Mouse (Mus musculus) hindbrain, postnatal 0 days (tissue): ENCODE measurements at regions not wholly inside any gene's neighbourhood (a gene's known extent, or its start where the extent isn't known, plus 50 kb on each side); places are given as distances from the start of the nearest gene placed in this dataset.
A peak's percentile ranks its signal among the peaks of the same experiment; 100 is the strongest.

Experiments used
- ATAC-seq: fragments of 200-750 bp; cut with Nextera tagmentation; 2 replicates; pipeline ENCODE4 v1.8.0; 2017; ENCODE audit warnings: mild to moderate bottlenecking, moderate TSS enrichment, moderate library complexity
- DNase-seq: peaks from one replicate; pipeline ENCODE4 v3.0.0-alpha.2; 2015; ENCODE audit warnings: low spot score
- H3K27ac ChIP-seq: fragments of 300-500 bp; sonication (generic); 2 replicates; pipeline ENCODE4 v1.5.1; 2014; ENCODE audit warnings: mild to moderate bottlenecking
- H3K27me3 ChIP-seq: fragments of 300-500 bp; sonication (generic); 2 replicates; pipeline ENCODE4 v1.6.1; 2014; ENCODE audit warnings: low read length, mixed read lengths; ENCODE audit not compliant: insufficient read depth
- H3K36me3 ChIP-seq: fragments of 300-500 bp; sonication (generic); 2 replicates; pipeline ENCODE4 v1.6.1; 2014; ENCODE audit warnings: low read length, mixed read lengths; ENCODE audit not compliant: insufficient read depth
- H3K4me1 ChIP-seq: fragments of 300-500 bp; sonication (generic); 2 replicates; pipeline ENCODE4 v1.6.1; 2014; ENCODE audit warnings: antibody characterized with exemption, low read length, mixed read lengths; ENCODE audit not compliant: insufficient read depth
- H3K4me2 ChIP-seq: fragments of 300-500 bp; sonication (generic); 2 replicates; pipeline ENCODE4 v1.6.1; 2014; ENCODE audit warnings: low read depth, mild to moderate bottlenecking, low read length, moderate library complexity, mixed read lengths
- H3K4me3 ChIP-seq: fragments of 300-500 bp; sonication (generic); 2 replicates; pipeline ENCODE4 v1.5.1; 2014; ENCODE audit warnings: low read length
- H3K9ac ChIP-seq: fragments of 300-500 bp; sonication (generic); replicated peaks from 2 replicates; pipeline ENCODE4 v1.6.1; 2014; ENCODE audit warnings: mild to moderate bottlenecking, low read length, moderate library complexity, mixed read lengths
- H3K9me3 ChIP-seq: fragments of 300-500 bp; sonication (generic); 2 replicates; pipeline ENCODE4 v1.6.1; 2016; ENCODE audit warnings: low read length, mixed read lengths
- CTCF ChIP-seq: IDR thresholded peaks from 2 replicates; pipeline ENCODE4 v1.5.1; 2016; ENCODE audit warnings: antibody characterized with exemption, control low read depth, low read depth
- WGBS: fragments of 180-500 bp; shearing (Covaris S2); extraction: QIAGEN DNeasy Blood & Tissue Kit; methylation state at CpG from one replicate; pipeline ENCODE4 v1.1.7; 2014; 5-methylcytosine and 5-hydroxymethylcytosine counted together

DNA sequence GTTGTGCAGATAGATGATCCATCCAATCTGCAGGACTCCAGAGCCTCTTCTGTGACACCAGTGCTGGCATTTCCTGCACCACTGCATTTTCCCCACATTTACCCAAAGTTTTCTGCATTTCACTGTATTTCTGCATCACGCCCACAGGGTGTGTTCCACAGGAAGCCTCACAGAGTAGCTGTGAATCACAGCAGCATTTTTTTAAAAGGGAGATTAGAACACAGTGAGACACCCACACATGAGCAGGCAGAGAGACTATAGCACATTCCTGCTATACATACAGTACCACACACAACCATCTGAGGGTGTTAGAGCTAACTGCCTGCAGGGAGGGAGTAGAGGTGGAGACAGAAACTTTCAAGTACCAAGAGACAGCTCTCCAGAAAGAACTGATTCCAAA, 141.1 kb upstream of the Cops8 start:
- Histone ChIP-seq H3K36me3 (no peaks in the 10 kb centered on the region), H3K27me3 (no peaks in the 10 kb centered on the region), H3K4me1 (0 out of 2 replicates have a peak, but pooled peaks cover 6% of the 10 kb centered on the region), H3K9me3 (no peaks in the 10 kb centered on the region), H3K9ac (no peak overlapping the region), H3K4me3 (no peak overlapping the region), H3K4me2 (no peak overlapping the region), H3K27ac (no peak overlapping the region)
- DNase-seq (no peak), ATAC-seq (no peak)
- 100% methylated on average over 1 of the region's 1 CpGs for WGBS
- TF ChIP-seq CTCF: no peak

- Histone ChIP-seq H3K27ac (no peak overlapping the region), H3K4me2 (no peak overlapping the region), H3K9ac (no peak overlapping the region), H3K36me3 (no peaks in the 10 kb centered on the region), H3K27me3 (no peaks in the 10 kb centered on the region), H3K4me1 (no peaks in the 10 kb centered on the region), H3K9me3 (no peaks in the 10 kb centered on the region), H3K4me3 (no peak overlapping the region)
- WGBS: 88% methylated on average over 6 of the region's 6 CpGs
- no peak for DNase-seq
- ATAC-seq: no peak
- TF ChIP-seq CTCF: no peak
Observed at GRCm38 (mm10) chr1:90463302-90463701, 139.5 kb upstream of the Cops8 start.

DNA sequence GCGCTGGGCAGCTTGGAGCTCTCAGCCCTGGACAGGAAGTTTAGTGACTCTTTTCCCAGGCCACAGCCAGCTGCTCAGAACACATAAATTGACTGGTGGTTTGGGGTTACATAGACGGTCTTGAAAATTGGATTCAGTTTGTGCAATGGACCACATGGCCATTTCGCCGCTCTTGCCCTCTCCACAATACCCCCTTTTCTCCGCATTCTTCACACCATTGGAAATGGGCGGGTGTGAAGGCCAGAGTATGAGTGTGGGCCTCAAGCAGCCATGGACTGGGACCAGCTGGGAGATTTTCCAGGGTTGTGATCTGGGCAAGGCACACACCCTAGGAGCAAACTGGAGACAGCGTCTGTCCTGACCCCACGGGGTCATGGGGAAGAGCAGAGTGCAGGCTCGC, 135.1 kb upstream of the Cops8 start:
- H3K4me2 ChIP-seq: no peak overlapping the region
- ATAC-seq (no peak), DNase-seq (no peak)
- no peaks in the 10 kb centered on the region for H3K27me3 ChIP-seq
- WGBS: 56% methylated on average over 9 of the region's 9 CpGs
- H3K9me3 ChIP-seq: no peaks in the 10 kb centered on the region
- no peak for TF ChIP-seq CTCF
- no peak overlapping the region for H3K4me3 ChIP-seq
- no peak overlapping the region for H3K27ac ChIP-seq
- no peak overlapping the region for H3K9ac ChIP-seq
- H3K4me1 ChIP-seq: peaks cover 7% of the 10 kb centered on the region; the same call in 1 of the 2 replicates
- H3K36me3 ChIP-seq: no peaks in the 10 kb centered on the region

DNA sequence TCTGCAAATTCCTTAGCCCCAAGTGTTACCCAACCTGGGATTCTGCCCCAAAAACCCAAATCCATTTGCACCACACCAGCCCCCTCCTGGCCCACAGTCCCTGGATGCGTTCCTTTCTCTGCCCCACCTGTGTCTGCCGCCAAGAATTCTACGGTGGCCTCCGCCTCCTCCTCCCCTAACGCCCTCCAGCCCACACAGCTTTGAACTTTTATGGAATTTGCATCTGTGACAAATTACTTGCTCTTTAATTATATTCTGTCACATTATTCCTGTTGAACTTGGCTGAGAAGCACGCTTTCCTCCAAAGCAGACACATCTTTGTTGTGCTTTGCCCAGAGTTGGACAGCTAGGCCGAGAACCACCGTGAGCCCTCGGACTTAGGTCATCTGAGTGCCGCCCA, 131.8 kb upstream of the Cops8 start:
- ATAC-seq: no peak
- H3K36me3 ChIP-seq: no peaks in the 10 kb centered on the region
- H3K27me3 ChIP-seq: no peaks in the 10 kb centered on the region
- DNase-seq: no peak
- no peak overlapping the region for H3K9ac ChIP-seq
- WGBS: 38% methylated on average over 10 of the region's 10 CpGs
- no peaks in the 10 kb centered on the region for H3K9me3 ChIP-seq
- no peak overlapping the region for H3K4me2 ChIP-seq
- H3K4me3 ChIP-seq: no peak overlapping the region
- H3K4me1 ChIP-seq: peaks cover 7% of the 10 kb centered on the region; the same call in 1 of the 2 replicates
- TF ChIP-seq CTCF: no peak
- H3K27ac ChIP-seq: no peak overlapping the region

- ATAC-seq: no peak
- no peak overlapping the region for H3K9ac ChIP-seq
- no peak overlapping the region for H3K4me2 ChIP-seq
- WGBS: 92% methylated on average over 13 of the region's 13 CpGs
- no peak for TF ChIP-seq CTCF
- peaks cover 7% of the 10 kb centered on the region; the same call in 1 of the 2 replicates for H3K4me1 ChIP-seq
- no peaks in the 10 kb centered on the region for H3K9me3 ChIP-seq
- H3K36me3 ChIP-seq: no peaks in the 10 kb centered on the region
- no peak for DNase-seq
- no peak overlapping the region for H3K27ac ChIP-seq
- H3K4me3 ChIP-seq: no peak overlapping the region
- H3K27me3 ChIP-seq: no peaks in the 10 kb centered on the region
Observed at GRCm38 (mm10) chr1:90471806-90472205, 131.0 kb upstream of the Cops8 start.

- no peak for DNase-seq
- Histone ChIP-seq H3K4me1 (peaks cover 9% of the 10 kb centered on the region; the same call in 1 of the 2 replicates), H3K27ac (peak overlapping the region; percentile 2; the same call in 1 of the 2 replicates), H3K9me3 (no peaks in the 10 kb centered on the region), H3K4me3 (no peak overlapping the region), H3K36me3 (no peaks in the 10 kb centered on the region), H3K27me3 (no peaks in the 10 kb centered on the region), H3K9ac (no peak overlapping the region), H3K4me2 (no peak overlapping the region)
- no peak for TF ChIP-seq CTCF
- ATAC-seq: peak; percentile 58; the same call in 1 of the 2 replicates
- 54% methylated on average over 10 of the region's 10 CpGs for WGBS
Observed at GRCm38 (mm10) chr1:90475060-90475813, 127.5 kb upstream of the Cops8 start.

- 33% methylated on average over 9 of the region's 9 CpGs for WGBS
- H3K27ac ChIP-seq: no peak overlapping the region
- H3K27me3 ChIP-seq: no peaks in the 10 kb centered on the region
- ATAC-seq (no peak), DNase-seq (no peak)
- 0 out of 2 replicates have a peak, but pooled peaks cover 4% of the 10 kb centered on the region for H3K4me1 ChIP-seq
- H3K4me2 ChIP-seq: no peak overlapping the region
- H3K36me3 ChIP-seq: no peaks in the 10 kb centered on the region
- H3K9ac ChIP-seq: no peak overlapping the region
- H3K4me3 ChIP-seq: no peak overlapping the region
- H3K9me3 ChIP-seq: no peaks in the 10 kb centered on the region
- no peak for TF ChIP-seq CTCF
Observed at GRCm38 (mm10) chr1:90476556-90477243, 126.1 kb upstream of the Cops8 start.
